Mouse (Mus musculus): Measurements from ENCODE around the gene Insl6.

The Insl6 gene

GRCm38 (mm10) chr19:29325053-29325851, at the start of gene Insl6:
Gene Insl6 (minus strand): TSS chr19:29325356.
- peak; percentile 77 for DNase-seq (ENCODE audit: low spot score)

GRCm38 (mm10) chr19:29374947-29375346, 49.8 kb upstream of the Insl6 start:
- DNase-seq (ENCODE audit: low spot score), result no peak

- no peak for DNase-seq (ENCODE audit: low spot score)
Measured at GRCm38 (mm10) chr19:29373438-29373837, 48.3 kb upstream of the Insl6 start.

- DNase-seq (ENCODE audit: low spot score), result no peak
Measured at GRCm38 (mm10) chr19:29372621-29373020, 47.5 kb upstream of the Insl6 start.

- DNase-seq (ENCODE audit: low spot score), result no peak
Measured at GRCm38 (mm10) chr19:29372138-29372537, 47.0 kb upstream of the Insl6 start.

GRCm38 (mm10) chr19:29371284-29372081, 46.3 kb upstream of the Insl6 start:
- DNase-seq (ENCODE audit: low spot score), result no peak

GRCm38 (mm10) chr19:29370545-29371283, 45.6 kb upstream of the Insl6 start:
- no peak for DNase-seq (ENCODE audit: low spot score)

GRCm38 (mm10) chr19:29370112-29370511, 45.0 kb upstream of the Insl6 start:
- no peak for DNase-seq (ENCODE audit: low spot score)

- no peak for DNase-seq (ENCODE audit: low spot score)
Measured at GRCm38 (mm10) chr19:29368671-29369309, 43.6 kb upstream of the Insl6 start.

GRCm38 (mm10) chr19:29368041-29368440, 42.9 kb upstream of the Insl6 start:
- DNase-seq (ENCODE audit: low spot score), result no peak

- DNase-seq (ENCODE audit: low spot score), result peak; percentile 76
Measured at GRCm38 (mm10) chr19:29366969-29367622, 41.9 kb upstream of the Insl6 start, which contains the start of the genes Plgrkt and Cd274. Gene Plgrkt (minus strand): TSS chr19:29367390. Gene Cd274 (plus strand): TSS chr19:29367455.

- DNase-seq (ENCODE audit: low spot score), result no peak
Measured at GRCm38 (mm10) chr19:29366226-29366968, 41.2 kb upstream of the Insl6 start.

- no peak for DNase-seq (ENCODE audit: low spot score)
Measured at GRCm38 (mm10) chr19:29365105-29365504, 39.9 kb upstream of the Insl6 start.

- no peak for DNase-seq (ENCODE audit: low spot score)
Measured at GRCm38 (mm10) chr19:29364076-29364475, 38.9 kb upstream of the Insl6 start.

- no peak for DNase-seq (ENCODE audit: low spot score)
Measured at GRCm38 (mm10) chr19:29363557-29363956, 38.4 kb upstream of the Insl6 start.

GRCm38 (mm10) chr19:29362173-29362930, 37.2 kb upstream of the Insl6 start:
- DNase-seq (ENCODE audit: low spot score), result no peak

- peak; percentile 94 for DNase-seq (ENCODE audit: low spot score)
Measured at GRCm38 (mm10) chr19:29361468-29362130, 36.4 kb upstream of the Insl6 start.

- no peak for DNase-seq (ENCODE audit: low spot score)
Measured at GRCm38 (mm10) chr19:29360251-29360650, 35.1 kb upstream of the Insl6 start.

GRCm38 (mm10) chr19:29356281-29356680, 31.1 kb upstream of the Insl6 start:
- no peak for DNase-seq (ENCODE audit: low spot score)
